Mouse (Mus musculus) kidney, adult 10 weeks (tissue): Measurements from ENCODE around the gene Gm5678. TPM values are rescaled to one million over a fixed set of nuclear protein-coding genes. Genes with fewer than 3 reads are reported as not detected.

ENCODE experiments used
- polyA plus RNA-seq: library from polyadenylated mRNA; stranded (reverse); fragments of 350-450 nt; fragmentation: Illumina TruSeq; extraction: RNeasy Lipid Tissue Mini Kit (QIAGEN cat#74804); gene quantifications from one replicate; pipeline ENCODE4 v1.2.3, GENCODE M21; 2014; ENCODE audit warnings: low read depth, low replicate concordance

Gm5678 gene
- not detected for polyA plus RNA-seq

GRCm38 (mm10) chr16:93627761-93628400 is at the start of gene Gm5678:
TSS of gene Gm5678 (plus strand) at chr16:93628097.

DNA sequence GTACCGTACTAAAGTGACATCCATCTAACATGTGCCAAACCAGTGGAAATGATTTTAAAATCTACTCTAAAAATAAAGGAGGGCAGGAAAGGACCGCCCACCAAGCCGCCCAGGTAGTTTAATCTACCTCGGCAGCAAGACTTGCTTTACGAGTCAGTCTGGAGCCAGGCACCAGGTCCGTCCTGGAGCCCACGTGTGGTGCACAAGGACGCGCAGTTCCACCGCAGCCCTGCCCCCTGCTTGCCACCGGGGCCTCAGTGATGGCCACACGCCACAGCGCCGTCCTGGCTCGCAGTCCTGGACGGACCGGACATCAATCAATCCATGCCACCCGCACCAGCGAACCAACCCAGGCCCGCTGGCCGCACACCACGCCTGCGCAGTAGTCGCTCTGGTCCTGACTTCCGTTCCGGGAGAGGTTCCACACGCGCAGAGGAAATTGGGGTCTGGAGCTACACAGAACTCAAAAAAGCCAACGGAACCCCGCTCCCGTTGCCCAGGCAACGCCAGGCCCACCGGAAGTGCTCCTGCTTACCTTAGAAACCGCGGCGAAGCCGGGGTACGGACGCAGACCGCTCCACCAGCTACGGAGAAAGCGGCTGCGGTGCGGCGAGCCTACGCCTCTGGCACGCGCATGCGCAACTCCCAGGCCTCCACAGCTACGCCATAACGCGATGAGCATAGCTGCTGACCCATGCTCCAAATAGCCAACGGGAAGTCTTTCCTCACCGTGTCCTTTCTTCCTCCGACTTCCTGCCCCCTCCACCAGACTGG is 24.3 kb upstream of the Gm5678 start, which contains the start of gene Setd4:
TSS of gene Setd4 (minus strand) at position 625 of the 774 bp plus-strand sequence.

DNA sequence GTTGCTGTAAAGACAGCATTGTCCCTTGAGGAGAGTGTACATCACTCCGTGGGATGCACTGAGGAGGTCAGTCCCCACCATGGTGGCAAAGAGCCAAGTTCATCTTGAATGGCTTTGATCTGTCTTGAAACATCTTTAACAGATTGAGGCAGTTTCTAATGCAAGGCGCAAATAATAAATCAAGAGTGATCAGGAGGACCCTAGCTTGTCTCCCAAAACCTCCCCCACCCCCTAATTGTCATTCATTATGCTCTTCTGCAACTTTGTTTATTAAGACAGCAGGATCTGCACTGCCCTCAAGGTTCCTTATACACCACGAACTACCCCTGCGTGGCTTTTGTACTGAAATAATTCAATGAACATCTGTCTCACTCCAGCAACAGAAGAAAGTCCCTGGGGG is 22.3 kb upstream of the Gm5678 start, which contains the start of gene Cbr1:
TSS of gene Cbr1 (plus strand) at position 301 of the 400 bp plus-strand sequence.

Other genes with a start within 250 kb of the Gm5678 start
- gene Setd4, start 24.0 kb upstream of the Gm5678 start, polyA plus RNA-seq: 0.61 TPM
- 95.2 TPM for gene Cbr1, start 22.2 kb upstream of the Gm5678 start, polyA plus RNA-seq
- gene Cbr3, start 55.1 kb downstream of the Gm5678 start, polyA plus RNA-seq: 1.5 TPM
- 4.2 TPM for gene Dop1b, start 83.8 kb downstream of the Gm5678 start, polyA plus RNA-seq
- 46.5 TPM for gene Morc3, start 204.0 kb downstream of the Gm5678 start, polyA plus RNA-seq